Mouse (Mus musculus): ENCODE data around the gene Lrcol1.

DNA sequence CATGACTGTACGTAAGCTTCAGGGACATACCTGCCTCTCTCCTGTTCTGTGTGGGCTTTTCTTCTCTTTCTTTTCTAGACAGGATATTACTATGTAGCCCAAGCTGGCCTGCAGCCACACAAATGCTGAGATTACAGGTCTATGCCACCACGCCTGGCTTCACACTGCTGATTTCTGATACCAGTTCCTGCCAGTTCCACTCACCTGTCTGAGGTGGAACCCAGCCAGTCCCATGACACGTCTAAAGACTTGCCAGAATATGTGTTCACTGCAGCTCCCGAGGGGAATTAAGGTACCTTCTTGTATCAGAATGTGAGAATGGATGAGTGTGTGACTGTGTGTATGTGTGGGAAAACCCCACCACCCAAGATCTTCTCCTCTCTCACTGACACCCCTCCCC is 46.1 kb downstream of the Lrcol1 start:
- TF ChIP-seq POLR2A (IDR thresholded peaks at IDR 0.05; ENCODE audit: borderline replicate concordance, control insufficient read depth, low read depth, low read length) (no peak), CTCF (IDR thresholded peaks at IDR 0.05; ENCODE audit: control insufficient read depth, insufficient read depth, low read length) (no peak)
